Mouse (Mus musculus) 3134 (cell line): ENCODE data around the gene Arl15.

Experiments used
- DNase-seq: peaks from one replicate; pipeline ENCODE4 v3.0.0-alpha.2; 2011; ENCODE audit warnings: low spot score; ENCODE audit not compliant: insufficient read length; ENCODE audit errors: extremely low read depth

The Arl15 gene

GRCm38 (mm10) chr13:114048688-114049087, 254.4 kb downstream of the Arl15 start:
- no peak for DNase-seq

GRCm38 (mm10) chr13:114051151-114051850, 257.0 kb downstream of the Arl15 start:
- DNase-seq: no peak

- DNase-seq: no peak
Measured at GRCm38 (mm10) chr13:114052426-114053205, 258.3 kb downstream of the Arl15 start.

GRCm38 (mm10) chr13:114053261-114053660, 259.0 kb downstream of the Arl15 start:
- no peak for DNase-seq

- DNase-seq: no peak
Measured at GRCm38 (mm10) chr13:114055686-114056085, 261.4 kb downstream of the Arl15 start.

- DNase-seq: no peak
Measured at GRCm38 (mm10) chr13:114060258-114060657, 266.0 kb downstream of the Arl15 start.

- DNase-seq: no peak
Measured at GRCm38 (mm10) chr13:114061234-114061633, 266.9 kb downstream of the Arl15 start.

- no peak for DNase-seq
Measured at GRCm38 (mm10) chr13:114064069-114064468, 269.8 kb downstream of the Arl15 start.

GRCm38 (mm10) chr13:114065012-114065411, 270.7 kb downstream of the Arl15 start:
- DNase-seq: no peak

GRCm38 (mm10) chr13:114068421-114068820, 274.1 kb downstream of the Arl15 start:
- DNase-seq: no peak

GRCm38 (mm10) chr13:114071439-114071838, 277.1 kb downstream of the Arl15 start:
- no peak for DNase-seq

GRCm38 (mm10) chr13:114074471-114074870, 280.2 kb downstream of the Arl15 start:
- DNase-seq: no peak

- no peak for DNase-seq
Measured at GRCm38 (mm10) chr13:114075724-114076384, 281.5 kb downstream of the Arl15 start.

GRCm38 (mm10) chr13:114077181-114077580, 282.9 kb downstream of the Arl15 start:
- DNase-seq: no peak

- no peak for DNase-seq
Measured at GRCm38 (mm10) chr13:114077584-114078270, 283.4 kb downstream of the Arl15 start.

GRCm38 (mm10) chr13:114078851-114079250, 284.5 kb downstream of the Arl15 start:
- no peak for DNase-seq

GRCm38 (mm10) chr13:114079751-114080150, 285.4 kb downstream of the Arl15 start:
- DNase-seq: no peak

GRCm38 (mm10) chr13:114080491-114080890, 286.2 kb downstream of the Arl15 start:
- DNase-seq: no peak

- no peak for DNase-seq
Measured at GRCm38 (mm10) chr13:114083570-114084138, 289.3 kb downstream of the Arl15 start.

GRCm38 (mm10) chr13:114085442-114085841, 291.1 kb downstream of the Arl15 start:
- no peak for DNase-seq

- no peak for DNase-seq
Measured at GRCm38 (mm10) chr13:114086325-114086724, 292.0 kb downstream of the Arl15 start.
